Mouse (Mus musculus): ENCODE measurements around the gene Opn1mw.

GRCm38 (mm10) chrX:74084946-74085498, 42.2 kb upstream of the Opn1mw start:
- TF ChIP-seq TAL1 (IDR thresholded peaks at IDR 0.05; ENCODE audit: low read length): no peak
- TF ChIP-seq GATA1 (IDR thresholded peaks at IDR 0.05; ENCODE audit: low read length): no peak
